Mouse (Mus musculus) G1E-ER4 (cell line): ENCODE results near the gene Gm20388. TPM values are rescaled to one million over a fixed set of nuclear protein-coding genes. Genes with fewer than 3 reads are reported as not detected.

Source experiments
- GATA1 ChIP-seq: IDR thresholded peaks from one replicate; pipeline ENCODE4 v1.8.0; 2012; ENCODE audit warnings: low read length, inconsistent platforms
- polyA plus RNA-seq: library from polyadenylated mRNA; stranded (reverse); fragments of >175 nt; gene quantifications from 2 replicates; pipeline ENCODE4 v1.2.3, GENCODE M21; 2012

Gm20388 gene
- polyA plus RNA-seq, 1 experiment, result not detected

DNA sequence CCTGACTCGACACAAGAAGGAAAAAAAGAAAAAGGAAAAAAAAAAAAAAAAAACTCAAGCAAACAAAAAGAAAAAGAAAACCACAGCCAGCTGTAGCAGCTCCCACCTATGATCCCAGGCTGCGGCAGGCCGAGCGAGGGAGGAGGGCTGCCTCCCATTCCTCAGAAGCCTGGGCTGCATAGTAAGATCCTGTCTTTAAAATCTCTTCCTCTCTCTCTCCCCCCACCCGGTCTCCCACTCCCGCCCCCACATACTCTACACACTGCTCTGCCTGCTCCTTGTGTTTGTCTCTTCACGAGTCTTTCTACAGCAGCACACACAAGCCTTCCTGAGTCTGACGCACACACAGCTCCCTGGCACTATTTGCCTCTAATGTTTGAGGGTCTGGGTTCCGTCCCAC lies 3211.4 kb downstream of the Gm20388 start:
- TF ChIP-seq GATA1, result no peak

- no peak for TF ChIP-seq GATA1
These were observed 3212.0 kb downstream of the Gm20388 start for GRCm38 (mm10) chr8:123122670-123123069.

- TF ChIP-seq GATA1, result no peak
These were observed 3215.7 kb downstream of the Gm20388 start for GRCm38 (mm10) chr8:123126193-123126816.

DNA sequence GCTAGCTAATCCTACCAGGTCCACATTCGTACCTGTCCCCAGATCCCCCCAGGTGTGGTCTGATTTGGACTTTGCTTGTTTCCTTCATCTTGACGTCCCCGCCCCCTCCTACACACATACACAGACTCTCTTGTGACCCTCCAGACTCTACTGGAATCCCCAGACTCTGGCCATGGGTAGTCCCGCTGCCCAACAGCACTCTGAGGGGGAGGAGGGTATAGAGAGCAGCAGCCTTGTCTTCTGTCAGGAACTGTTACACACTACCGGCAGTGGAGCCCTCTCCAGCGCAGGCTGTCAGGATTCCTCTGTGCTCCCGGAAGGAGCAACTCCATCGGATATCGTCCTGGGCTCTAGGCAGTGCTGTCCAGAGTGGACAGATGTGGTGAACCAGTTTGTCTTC lies 3220.4 kb downstream of the Gm20388 start:
- TF ChIP-seq GATA1, result no peak

DNA sequence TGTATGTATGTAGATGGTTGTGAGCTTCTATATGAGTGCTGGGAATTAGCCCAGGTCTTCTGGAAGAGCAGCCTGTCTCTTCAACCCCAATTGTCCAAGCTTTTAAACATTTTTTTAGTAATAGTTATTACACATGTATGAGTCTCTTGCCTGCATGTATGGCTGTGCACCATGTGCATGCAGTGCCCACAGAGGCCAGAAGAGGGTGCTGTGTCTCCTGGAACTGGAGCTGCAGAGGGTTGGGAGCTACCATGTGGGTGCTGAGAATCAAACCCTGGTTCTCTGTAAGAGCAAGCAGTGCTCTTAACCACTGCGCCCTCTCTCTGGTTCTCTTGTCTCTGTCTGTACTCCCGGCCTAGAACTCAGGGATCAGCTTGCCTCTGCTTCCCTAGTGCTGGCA lies 3222.3 kb downstream of the Gm20388 start:
- no peak for TF ChIP-seq GATA1

- no peak for TF ChIP-seq GATA1
These were observed 3223.6 kb downstream of the Gm20388 start for GRCm38 (mm10) chr8:123134149-123134713.

- no peak for TF ChIP-seq GATA1
These were observed 3224.8 kb downstream of the Gm20388 start for GRCm38 (mm10) chr8:123135406-123135805.

- TF ChIP-seq GATA1, result no peak
These were observed 3225.2 kb downstream of the Gm20388 start for GRCm38 (mm10) chr8:123135806-123136205.

DNA sequence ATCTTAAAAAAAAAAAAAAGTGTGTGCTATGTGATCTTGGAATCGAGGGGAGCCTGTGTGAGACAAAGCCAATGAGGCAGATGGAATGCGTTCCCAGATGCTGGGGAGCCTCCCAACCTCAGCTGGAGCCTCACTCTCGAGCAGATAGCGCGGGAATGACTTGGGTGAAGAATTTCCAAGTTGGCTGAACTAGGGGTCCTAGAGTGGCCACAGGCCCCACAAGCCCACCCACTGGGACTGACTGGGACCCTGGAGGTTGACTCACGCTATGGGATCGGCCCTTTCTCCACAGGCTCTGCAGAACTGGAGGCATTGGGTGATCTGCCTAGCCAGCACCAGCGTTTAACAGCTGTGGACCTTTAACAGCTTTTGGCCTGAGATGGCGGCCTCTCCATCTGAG lies 3225.6 kb downstream of the Gm20388 start:
- TF ChIP-seq GATA1, result no peak

GRCm38 (mm10) chr8:123137645-123138077 lies 3227.0 kb downstream of the Gm20388 start:
- TF ChIP-seq GATA1, result no peak

DNA sequence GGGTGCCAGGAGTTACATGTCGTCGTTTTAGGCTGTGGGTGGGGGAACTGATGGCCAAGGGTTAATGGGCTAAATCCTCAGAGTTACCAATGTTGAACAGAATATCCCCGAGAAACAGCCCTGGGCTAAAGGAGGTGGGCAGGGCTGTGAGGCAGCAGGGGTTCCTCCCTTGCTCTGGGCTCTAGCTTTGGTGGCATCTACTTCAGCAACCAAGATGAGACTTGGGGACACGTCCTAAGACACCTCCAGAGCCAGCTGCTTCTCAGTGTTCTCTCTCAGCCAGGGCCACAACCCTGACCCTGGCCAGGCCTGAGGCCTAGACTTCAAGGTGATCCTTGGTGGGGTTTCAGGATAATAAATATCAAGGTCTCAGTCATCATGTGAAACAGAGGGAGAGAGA lies 3228.1 kb downstream of the Gm20388 start:
- no peak for TF ChIP-seq GATA1

DNA sequence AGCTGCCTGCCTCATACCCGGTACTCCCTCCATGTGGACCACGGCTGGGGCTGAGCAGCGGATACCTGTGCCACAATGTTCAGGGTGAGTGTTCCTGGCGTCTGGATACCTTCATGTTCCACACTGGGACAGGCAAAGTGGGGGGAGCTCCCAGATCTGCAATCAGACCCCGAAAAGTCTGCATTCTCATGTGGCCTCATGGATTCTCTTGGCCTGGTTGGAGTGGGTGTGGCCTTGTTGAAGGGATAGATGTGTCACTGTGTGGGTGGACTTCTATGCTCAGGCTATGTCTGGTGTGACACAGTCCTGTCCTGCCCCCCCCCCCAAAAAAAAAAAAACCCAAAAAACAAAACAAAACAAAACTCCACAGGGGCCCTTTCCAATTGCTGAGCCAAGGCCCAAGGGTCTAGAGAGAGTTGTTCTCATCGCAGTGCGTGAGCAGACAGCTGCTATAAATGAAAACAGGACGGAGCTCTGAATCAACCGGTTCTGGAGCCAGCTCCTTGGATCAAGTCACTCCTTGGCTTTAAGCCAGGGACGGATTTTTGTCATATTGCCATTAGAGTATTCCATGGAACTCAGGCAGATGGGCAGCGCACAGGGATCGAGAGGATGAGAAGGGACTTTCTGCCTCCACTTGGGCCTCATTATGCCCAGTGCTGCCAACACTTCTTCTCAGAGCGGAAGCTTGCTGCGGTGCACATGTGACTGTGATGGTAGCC lies 3231.3 kb downstream of the Gm20388 start:
- no peak for TF ChIP-seq GATA1

DNA sequence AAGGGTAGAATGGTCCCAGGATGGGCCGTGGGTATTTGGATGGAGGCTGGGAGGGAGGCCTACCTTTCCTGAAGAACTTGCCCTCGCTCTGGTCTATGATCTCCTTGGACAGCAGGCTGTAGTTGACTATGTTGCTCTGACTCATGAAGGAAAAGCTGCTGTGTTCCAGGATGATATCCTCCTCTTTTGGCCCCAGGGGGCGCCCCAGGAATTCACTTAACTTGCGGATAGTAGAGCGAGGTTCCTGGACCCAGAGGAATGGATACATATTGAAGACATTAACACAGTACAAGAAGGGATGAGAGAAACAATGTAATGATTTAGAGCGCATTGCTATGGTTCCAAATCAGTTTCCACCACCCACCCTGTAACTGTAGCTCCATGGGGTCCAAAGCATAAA lies 3234.6 kb downstream of the Gm20388 start:
- no peak for TF ChIP-seq GATA1

GRCm38 (mm10) chr8:123146390-123146789 lies 3235.7 kb downstream of the Gm20388 start:
- no peak for TF ChIP-seq GATA1

GRCm38 (mm10) chr8:123150737-123151171 lies 3240.1 kb downstream of the Gm20388 start:
- no peak for TF ChIP-seq GATA1

GRCm38 (mm10) chr8:123155177-123155576 lies 3244.5 kb downstream of the Gm20388 start:
- no peak for TF ChIP-seq GATA1
